Mouse (Mus musculus) adrenal gland, postnatal 4 days (tissue): ENCODE results near the gene Mgat4c. TPM values are rescaled to one million over a fixed set of nuclear protein-coding genes. Genes with fewer than 3 reads are reported as not detected.
"Not testable (repeated sequence)": the region's sequence is repeated elsewhere in the genome, so short reads cannot be mapped to it uniquely, and the experiment has no call there.

Experiments
- DNase-seq, 2 experiments: peaks; one replicate each; pipeline ENCODE4 v3.0.0; 2021 to 2022; ENCODE audit warnings: low spot score in 2 of 2, mixed read lengths in 2 of 2
- total RNA-seq, 2 experiments: library from RNA; stranded (reverse); gene quantifications; 2 replicates each; pipeline ENCODE4 v1.2.3; 2021

The Mgat4c gene
- total RNA-seq, 2 experiments from 2014 or later: 23.7 to 30.8 TPM

DNA sequence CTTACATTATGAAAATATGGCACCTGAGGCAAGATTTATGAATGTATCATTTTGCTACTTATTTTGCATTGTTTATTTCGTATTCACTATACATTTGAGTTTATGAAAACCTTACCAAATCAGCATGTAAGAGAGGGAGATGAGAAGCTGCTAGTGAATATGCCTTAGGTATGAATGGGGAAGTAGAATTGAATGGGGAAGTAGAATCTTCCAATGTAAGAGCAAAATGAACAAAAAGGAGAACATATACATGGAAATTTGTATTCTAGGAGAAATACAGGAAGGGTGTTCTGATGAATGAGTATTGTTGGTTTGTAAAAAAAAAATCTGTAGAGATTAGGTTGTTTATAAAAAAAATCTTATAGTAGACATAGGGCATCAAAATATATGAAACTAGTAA, 441.9 kb downstream of the Mgat4c start:
- DNase-seq: no peak

DNA sequence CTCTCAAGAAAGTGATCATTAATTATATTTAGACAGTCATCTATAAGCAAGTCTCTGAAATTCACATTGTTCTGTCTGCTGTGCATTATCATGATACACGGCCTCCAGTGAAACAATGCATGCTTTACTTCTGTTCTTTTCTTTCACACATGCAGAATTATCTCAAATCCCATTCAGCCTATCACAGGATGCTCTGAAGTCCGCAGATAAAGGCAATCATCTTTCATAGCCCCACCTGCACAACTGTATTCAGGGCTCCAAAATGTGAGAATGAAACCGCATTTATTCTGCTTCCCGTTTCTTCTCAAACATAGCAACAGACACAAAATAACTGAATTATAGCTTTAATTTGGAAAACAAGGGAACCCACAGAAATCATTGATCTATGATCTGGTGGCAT, 446.1 kb downstream of the Mgat4c start:
- no peak for DNase-seq

DNA sequence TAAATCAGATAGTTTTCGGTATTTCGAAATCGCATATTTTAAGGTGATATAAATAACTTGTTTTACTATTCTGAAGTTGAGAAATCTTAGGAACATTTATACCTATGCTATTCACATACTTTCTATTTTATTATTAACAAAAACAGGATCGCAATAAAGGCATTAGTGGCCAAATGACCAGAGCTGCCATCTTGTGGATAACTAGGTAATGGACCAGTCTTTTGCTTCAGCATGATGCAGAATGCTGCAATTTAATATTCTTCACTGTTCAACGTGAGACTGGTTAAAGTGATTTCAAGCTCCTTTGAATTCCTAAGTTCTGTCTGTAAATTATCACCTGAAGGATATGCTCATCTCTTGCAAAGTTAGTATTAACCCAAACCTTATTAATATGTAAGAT, 473.6 kb downstream of the Mgat4c start:
- DNase-seq: no peak

DNA sequence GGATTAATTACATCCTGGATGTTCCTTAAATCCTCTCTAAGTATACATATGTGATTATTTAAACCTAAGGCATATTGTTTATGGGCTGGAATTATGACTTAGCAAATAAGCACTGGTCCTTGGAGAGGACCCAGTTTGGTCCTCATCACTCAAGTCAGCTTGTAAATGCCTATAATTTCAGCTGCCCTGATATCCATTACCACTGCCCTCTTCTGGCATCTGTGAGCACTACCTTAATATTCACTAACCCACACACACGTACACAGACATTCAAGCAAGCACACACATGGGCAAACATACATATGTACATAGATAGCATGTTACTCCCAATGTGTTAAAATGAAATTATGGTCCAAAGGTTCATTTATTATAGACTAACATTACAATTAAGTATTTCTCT, 474.6 kb downstream of the Mgat4c start:
- DNase-seq: no peak

DNA sequence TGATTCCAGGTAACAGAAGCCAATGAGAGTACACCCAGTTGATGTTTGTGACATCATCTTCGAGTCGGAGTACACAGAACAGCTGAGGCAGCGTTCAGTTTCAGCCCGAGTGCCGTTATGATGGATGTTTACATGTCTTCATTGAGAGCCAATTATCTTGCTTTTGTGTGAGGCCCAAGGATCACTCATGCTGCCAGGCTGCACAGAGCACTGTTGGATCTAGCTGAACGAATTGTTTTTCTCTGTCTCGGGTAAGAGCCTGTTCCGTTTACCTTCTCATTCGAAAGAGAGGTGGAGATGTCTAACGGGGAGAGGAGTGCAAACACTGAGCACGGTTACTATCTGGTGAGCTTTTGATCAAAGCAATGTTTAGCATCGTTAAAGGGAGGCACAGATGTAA, 477.5 kb downstream of the Mgat4c start:
- DNase-seq: no peak

DNA sequence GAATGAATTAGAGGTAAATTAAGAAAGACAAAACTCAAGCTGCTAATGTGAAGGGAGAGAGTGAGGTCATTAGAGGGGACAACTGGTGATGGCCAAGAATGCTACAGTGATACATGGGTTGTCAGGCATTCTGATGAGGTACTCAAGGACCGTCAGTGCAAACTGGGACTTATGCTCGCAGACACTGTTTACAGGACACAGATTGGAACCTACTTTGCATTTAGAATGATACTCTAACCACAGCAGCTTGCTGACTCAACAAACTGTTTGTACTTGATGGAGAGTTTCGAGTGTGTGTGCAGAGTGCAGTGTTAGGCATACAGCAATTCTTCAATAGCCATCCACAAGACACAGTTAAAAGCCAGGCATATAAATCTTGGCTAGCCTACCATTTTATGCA, 503.4 kb downstream of the Mgat4c start:
- no peak for DNase-seq

DNA sequence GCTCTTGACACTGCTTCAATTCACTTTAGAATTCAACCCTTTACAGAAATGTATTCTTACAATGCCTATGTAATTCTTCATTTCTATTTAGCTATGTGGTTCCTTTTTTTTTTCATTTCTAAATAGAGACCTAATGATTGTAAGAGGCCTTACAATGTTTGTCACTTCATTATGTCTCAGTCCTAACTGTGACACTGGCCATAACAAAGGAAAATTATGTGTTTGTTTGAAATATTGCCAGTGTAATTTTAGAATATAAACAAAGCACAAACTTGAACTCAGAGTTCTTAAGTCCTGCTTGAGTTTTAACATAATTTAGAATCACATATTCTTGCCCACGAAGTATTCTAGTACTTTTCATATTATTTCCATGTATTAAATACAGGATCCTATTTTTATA, 510.4 kb downstream of the Mgat4c start:
- DNase-seq: no peak

DNA sequence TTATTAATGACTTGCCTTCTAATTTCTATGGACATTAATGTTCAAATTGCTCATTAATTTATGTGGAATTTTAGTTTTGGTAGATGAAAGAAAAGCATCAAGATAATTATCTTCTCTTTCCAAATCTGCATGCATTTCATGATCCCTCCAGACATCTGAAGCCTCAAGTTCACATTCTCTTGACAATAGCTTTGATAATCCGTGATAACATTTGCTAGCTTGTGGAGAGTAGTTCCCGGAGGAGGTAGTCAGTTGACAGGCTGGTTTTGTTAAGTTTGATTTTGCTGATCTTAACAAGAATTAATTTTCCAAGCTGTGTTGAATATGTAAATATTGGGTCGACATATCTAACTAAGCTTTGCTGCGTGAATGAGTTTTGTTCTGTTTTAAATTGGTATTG, 515.6 kb downstream of the Mgat4c start:
- no peak for DNase-seq

DNA sequence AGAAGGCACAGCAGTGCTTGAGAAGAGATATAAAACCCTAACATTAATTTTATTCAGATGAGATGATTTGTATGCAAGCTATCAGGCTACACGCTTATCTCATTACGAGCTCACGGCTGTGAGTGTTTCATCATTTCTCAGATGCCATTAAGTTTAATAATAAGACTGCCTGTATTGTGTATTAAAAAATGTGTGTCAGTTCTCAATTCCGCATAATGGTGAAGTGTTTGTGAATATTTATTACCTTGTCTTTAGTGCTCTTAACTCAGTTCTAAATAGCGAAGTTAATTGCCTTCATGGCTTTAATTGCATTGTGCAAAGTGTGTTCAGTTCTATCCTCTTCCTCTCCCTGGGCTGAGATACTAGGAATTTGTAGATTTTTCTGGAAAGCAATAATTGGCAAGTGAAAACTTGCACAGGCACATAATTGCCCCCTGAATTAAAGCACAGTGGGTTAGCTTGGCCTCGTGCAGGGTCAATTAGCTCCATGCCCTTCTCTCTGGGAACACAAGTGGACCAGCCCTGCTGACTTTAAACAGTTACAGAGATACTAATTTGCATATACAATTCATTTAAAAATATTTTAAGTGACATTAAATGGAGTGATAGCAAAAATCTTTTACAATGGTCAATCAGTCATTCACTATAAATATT, 557.4 kb downstream of the Mgat4c start:
- DNase-seq: no peak

DNA sequence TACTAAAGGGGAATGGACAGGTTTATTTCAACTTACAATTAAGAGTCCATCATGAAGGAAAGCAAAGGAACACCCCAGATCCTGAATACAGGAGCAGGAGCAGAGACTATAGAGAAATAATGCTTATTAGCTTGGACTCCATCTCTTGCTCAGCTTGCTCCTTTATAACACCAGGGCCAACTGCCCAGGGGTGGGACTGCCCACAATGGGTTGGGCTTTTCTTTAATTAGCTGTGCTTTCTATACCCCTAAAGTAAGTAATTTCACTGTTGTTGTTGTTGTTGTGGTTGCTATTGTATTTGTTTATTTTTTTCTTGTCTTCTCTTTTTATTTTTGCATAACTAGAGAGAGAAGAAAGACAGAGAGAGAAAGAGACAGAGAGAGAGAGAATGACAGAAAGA, 562.6 kb downstream of the Mgat4c start:
- no peak for DNase-seq

DNA sequence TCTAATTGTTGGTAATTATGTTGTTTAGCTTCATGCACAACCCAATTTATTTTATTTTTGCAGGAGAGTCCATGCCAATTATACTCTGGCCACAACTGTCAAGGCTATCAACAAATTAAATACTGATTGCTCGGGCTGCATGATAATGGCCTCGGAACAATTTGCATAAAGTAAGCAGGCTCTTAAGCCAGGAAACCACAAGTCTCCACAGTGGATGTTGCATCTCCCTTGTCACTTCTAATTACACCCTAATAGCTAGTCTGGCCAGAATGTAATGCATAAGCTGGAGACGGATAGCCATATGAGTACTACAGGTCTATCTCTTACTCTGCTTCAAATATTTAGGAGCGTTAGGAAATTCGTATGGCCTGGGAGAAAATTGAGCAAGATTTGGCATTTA, 563.3 kb downstream of the Mgat4c start:
- DNase-seq: no peak

DNA sequence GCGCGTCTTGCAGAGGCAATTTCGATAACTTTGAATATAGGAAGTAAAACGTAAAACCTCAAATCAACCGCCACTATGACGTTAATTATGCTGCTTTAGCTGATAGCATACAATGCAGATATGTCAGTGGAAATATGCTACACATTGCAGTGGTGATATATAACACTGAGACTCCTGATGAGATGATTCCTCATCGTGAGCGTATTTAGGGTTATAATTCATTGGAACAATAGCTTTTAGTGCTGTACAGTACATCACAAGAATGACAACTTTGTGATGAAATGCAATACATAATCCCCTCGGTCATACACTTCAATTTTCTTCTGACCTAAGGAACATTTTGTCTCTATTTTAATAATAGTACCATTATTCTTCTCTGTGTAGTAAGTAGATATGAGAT, 564.0 kb downstream of the Mgat4c start:
- no peak for DNase-seq

DNA sequence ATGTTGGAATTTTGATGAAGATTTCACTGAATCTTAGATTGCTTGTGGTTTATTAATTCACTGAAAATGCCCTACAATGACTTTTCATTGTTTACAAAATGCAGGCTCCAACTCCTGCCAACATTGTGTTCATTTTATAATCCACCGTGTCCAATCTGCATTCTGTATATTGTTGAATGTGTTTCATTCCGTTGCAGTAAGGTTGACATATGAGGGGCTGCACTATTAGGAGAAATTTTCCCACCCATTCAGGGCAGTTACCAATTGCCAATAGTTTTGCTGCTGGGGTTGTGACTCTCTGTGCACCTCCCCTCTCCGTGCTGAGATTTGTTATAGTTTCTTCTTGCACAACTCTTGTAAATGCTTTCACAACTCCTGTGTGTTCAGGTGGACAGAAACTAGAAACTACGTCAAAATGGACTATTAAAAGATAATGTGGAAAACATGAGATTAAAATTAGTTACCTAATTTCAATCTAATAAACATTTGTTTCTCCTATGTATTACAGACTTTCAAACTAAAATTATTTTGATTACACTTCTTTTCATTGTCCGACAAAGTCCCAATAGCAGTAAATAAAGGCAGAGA, 627.7 kb downstream of the Mgat4c start:
- DNase-seq: no peak

DNA sequence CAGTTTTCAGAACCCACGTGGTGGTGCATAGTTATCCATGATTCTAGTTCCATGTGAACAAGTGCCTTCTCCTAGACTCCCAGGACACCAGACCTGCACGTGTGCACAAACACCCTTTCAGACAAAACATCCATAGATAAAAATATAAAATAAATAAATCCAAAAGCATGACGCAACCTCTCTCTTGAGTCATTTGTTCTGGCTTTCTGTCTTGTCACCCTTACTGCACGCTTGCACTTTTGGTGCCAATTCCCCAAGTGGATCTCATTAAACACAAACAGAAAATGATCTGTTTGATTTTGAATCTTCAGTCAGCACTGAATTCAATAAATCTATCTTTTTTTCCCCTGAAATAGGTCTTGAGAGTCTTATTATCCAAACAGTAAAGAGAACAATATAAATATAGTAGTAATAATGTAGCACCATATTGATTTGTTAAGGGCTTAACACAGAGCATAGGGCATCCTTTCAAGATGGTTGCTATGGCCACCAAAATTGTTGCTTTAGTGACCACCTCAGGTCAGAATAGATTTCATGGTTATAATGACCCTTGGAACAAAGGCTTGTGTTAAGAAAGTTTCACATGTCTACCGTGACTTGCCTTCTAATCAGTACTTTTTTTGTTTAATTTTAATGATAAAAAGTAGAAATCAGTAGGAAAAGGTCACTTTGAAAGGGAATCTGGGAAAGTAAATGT, 684.5 kb downstream of the Mgat4c start:
- no peak for DNase-seq

DNA sequence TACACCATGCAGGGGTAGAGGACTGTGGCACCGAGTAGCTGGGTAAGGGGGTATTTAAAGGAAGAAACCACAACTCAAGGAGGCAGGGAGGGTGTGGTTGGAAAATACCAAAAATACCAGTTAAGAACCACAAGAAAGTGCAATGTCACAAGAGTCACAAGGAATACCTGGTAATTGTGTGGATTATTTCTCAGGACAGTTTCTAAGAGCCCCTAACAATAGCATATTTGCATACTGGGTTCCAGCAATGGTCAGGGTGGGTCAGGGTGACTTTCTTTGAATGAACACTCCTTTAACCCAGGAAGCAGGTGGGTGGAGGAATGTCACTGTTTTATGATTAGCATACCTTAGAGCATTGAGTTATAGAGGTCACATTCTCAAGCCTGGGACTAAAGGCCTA, 689.3 kb downstream of the Mgat4c start:
- no peak for DNase-seq

DNA sequence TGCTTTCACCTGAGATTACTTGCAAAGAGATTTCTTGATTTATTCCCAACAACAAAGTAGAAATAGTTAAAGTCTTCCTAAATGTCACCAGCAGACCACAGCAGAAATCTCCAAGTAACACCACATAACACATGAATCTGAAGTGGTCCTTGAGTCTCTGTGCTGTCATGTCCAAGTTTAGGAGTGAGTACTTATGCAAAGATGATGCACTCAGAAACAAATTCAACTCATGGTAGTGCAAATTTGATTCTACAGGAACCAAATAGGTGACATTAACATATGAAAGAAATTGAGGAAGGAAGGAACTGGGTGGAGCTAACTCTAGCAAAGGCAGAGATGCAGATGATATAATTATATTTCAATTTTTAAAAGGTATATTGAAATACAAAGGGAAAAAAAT, 690.8 kb downstream of the Mgat4c start:
- DNase-seq: no peak

DNA sequence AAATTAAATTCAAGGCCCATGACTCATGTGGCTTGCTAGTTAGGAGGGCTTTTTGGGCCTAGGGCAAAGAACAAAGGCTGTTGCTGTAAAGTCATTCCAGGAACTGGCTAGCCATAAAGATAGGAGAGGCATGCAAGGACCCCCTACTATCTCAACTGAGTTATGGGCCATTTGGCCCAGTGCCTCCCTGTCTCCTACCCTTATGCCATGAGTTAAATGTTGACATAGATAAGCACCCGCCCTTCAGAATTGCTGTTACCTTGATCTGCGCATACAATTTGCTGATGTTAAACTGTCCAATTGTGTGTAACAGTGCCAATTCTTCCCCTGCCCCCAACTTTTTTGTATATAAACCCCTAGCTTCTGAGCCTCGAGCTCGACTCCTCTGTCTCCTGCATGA, 692.8 kb downstream of the Mgat4c start:
- no peak for DNase-seq

DNA sequence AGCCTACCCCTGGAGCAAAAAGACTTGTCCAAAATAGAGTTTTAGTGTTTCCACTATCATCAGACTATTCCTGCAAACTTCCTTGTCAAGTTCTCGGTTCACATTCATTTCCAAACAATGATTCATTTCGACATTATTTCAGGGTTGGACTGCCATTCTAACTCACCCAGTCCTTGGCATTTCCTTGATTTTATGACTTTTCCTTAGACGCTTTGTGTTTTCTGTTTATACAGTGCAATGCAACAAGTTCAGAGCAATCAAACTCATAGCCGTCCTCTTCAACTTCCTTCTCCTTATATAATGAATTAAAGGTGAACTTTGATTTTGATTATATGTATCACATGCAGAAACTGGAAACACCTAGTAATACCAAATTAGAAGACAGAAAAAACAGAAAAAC, 696.1 kb downstream of the Mgat4c start:
- no peak for DNase-seq

DNA sequence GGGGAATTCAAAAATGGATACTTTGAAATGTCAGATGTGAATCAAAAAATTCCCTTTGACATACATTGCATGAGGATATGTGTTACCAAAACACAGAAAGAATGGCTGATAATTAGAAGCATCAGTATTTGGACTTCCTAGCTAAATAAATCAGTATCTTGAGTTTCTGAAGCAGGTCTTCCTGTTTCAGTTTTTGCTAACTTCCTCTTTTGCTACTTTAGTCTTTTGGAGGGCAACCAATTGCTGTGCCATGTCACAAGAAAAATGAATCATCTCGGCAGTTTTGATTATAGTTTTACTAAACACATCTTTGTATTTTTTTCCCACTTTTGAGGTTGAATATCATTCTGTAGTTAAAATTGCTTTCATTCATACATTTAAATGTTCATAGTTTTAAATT, 707.9 kb downstream of the Mgat4c start:
- no peak for DNase-seq

DNA sequence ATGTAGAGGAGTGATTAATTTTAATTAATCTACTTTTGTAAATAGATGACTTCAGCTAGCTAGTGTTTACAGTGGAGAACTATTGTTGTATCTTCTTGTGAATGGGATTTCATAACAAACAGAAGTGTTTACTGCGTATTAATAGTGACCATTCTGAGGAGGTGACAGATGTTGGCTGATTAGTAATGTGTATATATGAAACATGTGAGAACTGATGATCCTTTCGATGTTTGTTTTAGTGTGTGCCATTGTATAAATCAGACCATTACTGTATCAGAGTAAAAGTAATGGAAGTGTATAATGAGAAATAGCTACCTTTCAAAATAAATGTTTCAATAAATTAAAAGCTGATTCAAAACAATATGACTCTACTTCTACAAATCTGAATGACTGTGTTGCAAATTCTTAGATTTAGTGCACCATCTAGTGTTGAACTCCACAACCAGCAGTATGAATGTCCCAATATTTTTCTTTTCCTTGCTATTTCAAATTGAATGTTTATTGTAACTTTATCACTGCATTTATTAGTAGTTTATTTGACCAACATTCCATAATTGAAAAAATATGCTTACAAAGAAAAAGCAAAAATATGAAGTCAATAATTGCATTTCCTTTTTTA, 736.5 kb downstream of the Mgat4c start:
- no peak for DNase-seq

DNA sequence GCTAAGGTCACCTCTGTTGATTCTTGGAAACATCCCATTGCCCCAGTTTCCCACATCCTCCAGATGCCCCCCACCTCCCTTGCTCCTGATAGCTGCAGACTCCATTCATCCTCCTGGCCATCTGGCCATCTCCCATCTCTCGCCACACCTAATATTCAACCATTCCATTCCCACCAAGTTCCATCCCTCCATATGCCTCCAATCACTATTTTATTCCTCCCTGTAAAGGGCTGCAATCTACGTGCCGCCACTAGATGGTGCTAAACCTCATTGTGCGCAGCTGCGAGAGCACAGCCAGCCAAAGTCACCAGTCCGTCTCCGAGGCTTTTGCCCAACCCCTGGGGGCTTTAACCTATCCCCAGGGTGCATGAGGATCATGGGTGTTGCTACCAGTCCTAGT, 753.8 kb downstream of the Mgat4c start:
- DNase-seq: not testable (repeated sequence)

DNA sequence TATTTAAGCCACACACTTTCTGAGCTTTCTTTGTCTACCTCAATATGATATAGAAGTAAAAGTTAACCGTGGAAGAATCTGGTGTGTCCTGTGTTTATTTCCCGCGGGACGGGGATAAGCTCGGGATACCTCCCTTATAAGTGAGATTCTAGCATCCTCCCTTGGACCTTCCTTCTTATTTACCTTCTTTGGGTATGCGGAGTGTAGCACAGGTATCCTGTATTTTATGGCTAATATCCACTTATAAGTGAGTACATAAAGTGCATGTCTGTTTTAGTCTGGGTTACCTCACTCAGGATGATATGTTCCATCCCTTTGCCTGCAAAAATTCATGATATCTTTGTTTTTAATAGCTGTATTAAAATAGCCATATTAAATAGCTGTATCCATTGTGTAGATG, 754.2 kb downstream of the Mgat4c start:
- DNase-seq: not testable (repeated sequence)
